Mouse (Mus musculus): ENCODE data around the gene Car10.
"Not testable (repeated sequence)": the region's sequence is repeated elsewhere in the genome, so short reads cannot be mapped to it uniquely, and the experiment has no call there.

Gene Car10

DNA sequence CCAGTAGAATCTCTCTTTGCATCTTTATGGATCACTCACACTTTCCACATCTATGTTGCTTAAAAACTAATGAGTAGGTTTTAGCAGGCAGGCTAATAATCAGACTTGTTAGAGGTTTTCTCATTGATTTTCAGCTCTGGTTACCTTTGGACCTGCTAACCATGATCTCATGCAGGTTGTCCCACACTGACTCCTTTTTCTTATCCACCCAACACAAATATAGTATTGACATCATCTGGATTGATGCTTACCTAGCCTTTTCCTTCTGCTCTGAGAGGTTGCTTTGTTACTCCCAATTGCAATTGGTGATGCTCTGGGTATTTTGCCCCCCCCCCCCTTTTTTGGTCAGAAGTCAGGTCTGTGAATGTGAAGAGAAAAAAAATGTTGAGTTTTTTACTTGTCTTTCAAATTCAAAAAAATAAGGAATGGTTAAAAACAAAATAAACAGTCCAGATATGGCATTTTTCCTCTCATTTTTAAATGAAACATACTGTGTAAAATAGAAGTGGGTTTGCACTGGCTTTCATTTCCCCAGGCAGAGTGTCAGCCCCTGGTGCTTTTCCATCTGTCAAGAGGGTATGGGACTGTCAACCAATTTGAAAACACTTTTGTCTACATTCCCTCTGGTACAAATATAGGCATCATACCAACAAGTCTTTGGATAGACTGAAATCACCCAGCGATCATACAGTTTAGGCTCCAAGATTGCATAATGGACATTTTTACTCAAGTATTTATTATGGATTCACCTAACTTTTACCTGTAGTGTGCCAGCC is 75.9 kb downstream of the Car10 start:
- DNase-seq = no peak

DNA sequence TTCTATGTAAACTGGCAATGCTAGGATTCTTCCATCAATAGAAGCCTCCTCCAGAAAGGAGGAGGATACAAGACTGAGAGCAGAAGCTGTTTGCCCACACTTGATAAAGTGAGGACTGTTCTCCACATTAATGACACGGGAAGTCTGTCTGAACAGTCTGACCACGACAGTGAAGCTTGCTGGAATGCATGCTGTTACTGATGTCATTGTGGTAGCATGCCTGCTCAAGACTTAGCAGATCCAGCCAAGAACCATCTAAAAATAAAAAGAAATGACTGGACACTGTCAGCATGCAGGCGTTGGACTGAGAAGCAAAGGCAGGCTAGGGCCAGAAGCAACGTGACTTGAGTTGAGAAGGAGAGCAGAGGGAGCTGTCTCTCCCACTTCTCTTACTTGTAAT is 87.6 kb downstream of the Car10 start:
- no peak for DNase-seq

DNA sequence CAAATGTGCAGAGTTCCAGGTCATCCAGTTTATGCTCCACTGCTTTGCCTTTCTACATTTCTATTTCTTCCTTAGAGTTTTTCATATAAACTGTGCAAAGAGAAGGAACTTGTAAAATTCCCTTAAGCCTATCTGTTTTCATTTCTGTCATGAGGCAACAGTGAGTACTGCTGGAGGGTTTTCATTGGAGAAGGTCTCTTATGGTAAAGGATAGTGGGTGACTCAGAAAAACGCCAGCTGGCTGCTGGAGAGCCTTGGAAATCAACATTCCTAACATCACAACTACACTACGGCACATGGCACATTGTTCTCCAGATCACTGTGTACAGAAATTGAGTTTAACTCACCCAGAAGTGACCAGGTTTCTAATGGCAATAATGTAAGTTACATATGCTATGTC is 88.3 kb downstream of the Car10 start:
- DNase-seq = no peak

DNA sequence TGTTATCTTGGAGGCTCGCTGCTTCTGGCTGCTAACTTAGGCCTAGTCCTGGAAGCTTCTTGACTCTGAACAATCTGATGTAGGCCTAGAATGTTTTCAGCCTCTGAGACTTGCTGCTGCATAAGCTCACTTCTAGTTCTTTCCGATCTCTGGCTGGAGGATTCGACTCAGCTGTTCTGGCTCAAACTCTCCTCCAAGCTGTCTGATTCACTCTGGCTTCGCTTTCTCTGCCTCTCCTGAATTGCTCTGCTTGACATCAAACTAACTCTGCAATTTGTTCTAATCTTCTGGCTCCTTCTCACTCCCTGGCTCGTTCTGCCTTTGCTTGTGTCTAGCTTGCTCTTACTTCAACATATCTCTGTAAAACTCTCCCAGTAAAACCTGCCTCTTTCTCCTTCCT is 90.8 kb downstream of the Car10 start:
- no peak for DNase-seq

DNA sequence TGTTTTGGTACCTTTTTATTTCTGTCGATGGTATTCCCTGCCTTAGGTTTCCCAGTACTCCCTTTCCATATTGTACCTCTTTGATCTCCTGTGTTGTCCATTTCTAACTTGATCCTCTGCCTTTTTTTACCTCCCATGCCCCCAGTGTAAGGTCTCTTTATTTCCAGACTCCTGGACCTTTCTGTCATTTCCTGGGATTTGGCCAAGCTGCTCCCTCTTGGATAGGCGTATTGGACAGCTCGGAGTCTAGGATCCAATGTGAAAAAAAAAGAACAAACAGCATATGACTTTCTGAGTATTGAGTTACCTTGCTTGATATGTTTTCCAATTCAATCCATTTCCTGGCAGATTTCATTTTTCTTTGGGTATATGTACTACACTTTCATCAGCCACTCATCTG is 102.2 kb downstream of the Car10 start:
- no peak for DNase-seq

DNA sequence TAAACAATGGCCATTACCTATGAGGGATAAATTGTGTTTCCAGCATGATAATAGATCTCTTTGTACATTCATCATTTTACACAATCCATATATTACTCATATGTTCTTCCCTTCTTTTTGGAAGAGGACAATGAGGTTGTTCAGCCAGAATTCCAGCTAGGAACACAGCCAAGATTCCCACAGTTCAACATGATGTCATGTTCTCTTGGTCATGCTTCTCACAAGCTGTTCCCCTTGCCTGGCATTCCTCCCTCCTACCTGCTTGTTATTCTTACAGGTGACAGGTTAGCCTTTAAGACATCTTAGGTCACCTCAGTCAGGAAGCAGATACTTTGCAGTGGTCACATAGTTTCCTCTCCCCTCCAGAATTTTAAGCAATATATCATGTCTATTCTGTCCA is 119.6 kb downstream of the Car10 start:
- no peak for DNase-seq

DNA sequence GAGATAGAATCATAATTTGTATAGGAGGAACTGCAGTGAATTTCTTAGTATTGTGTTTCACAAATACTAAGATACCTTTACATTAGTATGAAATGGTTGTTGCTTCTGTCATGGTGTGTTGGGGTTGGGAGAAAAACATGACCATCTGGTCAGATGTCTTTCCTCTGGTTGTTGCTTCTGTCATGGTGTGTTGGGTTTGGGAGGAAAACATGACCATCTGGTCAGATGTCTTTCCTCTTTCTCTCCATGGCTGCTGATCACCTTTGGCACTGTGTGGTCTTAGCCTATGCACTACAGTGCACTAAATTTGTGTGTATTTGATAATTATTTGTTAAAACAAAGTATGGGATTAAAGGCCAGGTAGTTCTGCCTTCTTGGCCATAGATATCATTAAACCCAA is 132.2 kb downstream of the Car10 start:
- DNase-seq = no peak

DNA sequence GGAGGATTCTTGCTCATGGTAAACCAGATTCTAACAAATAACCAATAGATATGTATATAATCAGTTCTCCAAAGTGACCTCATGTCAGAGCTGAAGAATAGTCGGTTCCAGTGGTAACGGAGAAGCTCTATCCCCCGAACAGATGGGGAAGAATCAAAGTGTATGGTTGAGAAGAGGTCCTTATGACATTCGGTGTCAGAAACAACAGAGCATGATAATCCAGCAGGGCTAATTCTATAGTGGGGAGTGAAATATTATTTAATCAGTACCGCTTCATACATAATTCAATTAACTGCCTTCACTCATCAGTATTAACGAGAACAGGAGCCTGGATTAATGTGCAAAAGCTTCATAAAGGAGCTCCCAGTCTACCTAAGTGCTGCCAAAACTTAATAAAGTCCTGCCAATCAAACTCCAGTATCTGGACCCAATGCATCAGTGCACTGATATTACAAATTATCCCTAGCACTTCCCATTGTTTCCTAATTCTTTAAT is 152.0 kb downstream of the Car10 start:
- DNase-seq = no peak

DNA sequence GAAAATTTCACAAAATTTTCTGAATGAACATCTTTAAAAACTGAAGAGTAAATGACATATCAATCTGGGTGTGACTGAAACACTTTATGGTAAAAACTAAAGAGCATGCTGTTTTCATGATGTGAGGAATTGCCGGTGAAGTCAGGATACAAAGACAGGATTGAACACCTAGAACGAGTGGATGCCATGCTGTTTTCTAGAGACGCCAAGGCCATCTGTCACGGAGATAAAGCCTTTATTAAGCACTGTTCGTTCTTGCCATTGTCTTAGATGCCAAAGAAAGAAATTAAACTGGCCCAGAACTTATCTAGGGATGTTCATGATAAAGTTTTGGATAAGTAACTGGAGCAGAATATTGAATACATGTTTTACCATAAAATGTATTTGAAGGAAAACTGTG is 153.9 kb downstream of the Car10 start:
- DNase-seq = no peak

DNA sequence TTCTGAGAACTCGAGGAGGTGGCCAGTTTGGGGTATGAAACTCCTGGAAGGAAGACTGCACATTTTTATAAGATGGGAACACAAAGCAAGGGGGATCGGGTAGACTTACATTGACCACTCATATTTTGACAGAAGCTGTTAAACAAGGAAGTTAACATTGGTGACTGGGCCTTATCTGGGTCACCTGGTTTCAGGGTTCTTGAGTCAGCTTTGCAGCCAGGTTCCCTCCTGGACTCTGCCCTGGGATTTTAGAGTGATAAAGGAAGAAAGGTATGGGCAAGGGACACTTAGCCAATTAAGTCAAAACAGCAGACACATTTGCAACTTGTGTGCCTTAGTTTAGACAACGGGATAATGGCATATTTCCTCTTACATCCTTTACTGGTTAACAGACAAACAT is 166.2 kb downstream of the Car10 start:
- DNase-seq = no peak

DNA sequence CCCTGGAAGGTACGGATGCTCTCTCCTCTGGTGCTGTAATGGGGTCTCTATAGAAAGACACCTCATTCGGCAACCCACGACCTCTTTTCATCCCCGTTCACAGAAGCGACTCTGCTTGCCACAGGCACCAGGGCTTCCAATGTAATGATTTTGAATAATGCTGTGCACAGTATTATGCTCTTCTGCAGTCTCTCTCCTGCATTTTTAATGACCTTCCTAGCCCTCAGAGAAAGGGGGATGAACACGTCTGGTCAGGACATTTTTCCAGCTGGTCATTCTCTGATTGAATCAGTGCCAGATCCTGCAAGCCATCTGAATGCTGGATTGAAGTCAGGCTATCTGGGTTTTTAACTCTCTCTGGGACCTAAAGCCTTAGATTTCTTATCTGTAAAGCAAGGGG is 174.2 kb downstream of the Car10 start:
- DNase-seq = no peak

DNA sequence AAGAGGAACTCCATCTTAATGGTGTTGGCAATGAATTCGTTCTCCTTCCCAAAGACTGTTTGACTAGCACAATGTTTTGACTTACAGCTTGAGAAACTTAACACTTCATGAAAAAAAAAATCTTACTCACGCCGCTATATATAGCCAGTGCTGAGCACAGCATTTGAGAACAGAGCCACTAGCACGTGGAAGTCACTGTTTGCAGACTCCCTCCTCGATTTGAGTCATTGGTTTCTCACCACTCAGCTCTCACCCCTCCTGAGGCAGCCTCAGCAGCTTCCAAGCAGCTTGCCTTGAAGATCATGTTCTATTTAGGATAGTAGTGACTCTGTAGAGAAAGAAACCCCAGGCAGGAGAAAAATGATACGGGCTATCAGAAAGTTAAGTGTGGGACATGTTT is 176.1 kb downstream of the Car10 start:
- no peak for DNase-seq

DNA sequence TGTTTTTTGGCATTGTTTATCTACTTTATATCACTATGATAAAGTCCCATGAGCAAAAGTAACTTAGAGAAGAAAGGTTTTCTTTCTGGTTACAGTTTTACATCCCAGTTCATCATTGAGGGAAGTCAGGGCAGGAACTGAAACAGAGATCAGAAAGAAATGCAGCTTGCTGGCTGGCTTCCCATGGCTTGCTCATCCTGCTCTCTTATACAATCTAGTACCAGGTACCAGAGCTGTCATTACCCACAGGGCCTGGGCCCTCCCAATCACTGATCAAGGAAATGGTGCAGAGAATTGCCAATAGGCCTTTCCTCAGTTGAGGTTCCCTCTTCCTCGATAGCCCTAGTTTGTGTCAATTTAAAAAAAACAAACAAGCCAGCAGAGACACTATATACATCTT is 195.8 kb downstream of the Car10 start:
- DNase-seq = no peak

DNA sequence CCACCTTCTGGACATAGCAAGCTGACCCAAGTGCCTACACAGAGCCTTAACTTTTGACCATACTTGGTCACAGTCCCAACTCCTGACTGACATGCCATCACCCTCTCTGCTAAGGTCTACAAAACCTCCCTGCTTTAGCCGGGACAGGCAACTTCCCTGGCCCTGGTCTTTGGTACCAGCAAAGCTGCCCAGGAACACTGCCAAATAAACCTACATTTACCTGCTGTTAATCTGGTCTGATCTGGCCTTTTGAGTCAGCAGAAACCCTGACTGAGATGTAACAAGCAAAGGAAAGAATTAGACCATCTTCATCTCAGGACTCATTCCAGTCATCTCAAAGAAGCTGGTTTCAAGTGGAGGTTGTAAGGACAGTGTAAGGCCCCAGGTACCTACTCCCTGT is 212.2 kb downstream of the Car10 start:
- DNase-seq = no peak

DNA sequence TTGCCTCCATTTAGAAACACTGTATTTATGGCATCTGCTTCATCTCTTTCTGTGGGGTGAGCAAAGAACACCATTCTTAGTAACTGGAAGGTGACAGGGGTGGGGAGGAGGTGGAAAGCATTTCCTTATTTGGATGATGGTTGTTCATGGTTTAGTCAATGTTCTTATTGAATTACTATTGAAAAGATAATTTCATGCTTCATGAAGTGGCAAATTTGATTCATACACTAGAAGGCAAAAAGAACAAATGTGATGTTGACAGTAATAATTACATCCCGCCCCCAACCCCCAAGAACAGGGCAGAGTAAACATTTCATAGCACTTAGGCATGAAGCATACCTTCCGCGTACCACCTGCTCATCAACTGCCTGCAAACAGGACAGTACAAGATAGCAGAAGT is 239.9 kb downstream of the Car10 start:
- DNase-seq = no peak

DNA sequence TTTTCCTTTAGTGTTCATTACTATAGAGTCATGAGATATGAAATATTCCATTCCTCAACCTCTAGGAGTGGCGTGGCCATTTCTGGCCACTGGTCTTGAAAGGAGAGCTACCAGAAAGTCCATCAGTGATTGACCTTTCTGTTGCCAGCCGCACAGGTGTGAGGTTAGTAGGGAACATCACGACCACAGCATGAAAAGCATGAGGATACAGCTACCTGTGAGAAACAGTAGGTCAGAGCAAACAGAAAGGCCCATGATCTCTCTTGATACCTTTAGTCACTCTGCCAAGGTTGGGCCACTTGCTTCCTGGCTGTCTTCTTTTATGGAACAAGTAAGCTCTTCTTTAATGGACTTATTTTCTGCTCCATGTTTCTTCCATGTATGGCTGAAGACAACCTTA is 246.1 kb downstream of the Car10 start:
- no peak for DNase-seq

DNA sequence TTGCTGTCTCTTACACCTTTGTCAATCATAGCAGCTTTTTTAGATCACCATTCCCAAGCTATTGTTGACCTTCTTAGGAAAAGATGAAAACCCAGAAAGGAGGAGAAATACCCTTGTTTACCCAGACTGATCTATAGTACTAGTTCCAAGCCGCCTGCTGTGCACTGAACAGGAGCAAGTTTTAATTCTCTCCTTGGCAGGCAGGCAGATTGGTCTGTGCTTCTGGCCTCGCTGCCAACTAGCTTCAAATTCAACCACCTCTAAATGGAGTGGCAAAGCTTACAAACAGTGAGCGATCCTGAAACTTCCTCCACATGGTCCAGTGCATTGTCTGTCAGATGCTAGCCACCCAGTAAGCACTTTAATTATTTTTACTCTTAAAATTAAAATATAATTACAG is 247.0 kb downstream of the Car10 start:
- DNase-seq = no peak

DNA sequence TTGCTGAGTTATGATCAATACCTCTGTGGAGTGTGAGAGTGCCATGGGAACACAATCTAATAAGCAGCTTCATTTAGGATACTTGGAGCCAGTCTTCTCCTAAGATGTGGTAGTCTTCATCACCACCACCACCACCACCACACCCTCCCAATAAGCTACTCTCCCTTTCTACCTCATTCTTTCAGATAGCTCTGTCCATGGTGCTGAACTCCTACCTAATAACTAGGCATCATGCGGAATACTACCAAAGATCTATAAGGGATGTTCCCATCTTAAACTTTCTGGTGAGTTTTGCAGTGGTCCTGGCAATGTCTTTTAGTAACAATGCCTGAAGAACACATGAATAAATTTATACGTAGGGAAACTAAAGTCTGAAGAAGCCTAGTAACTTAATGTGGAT is 263.7 kb downstream of the Car10 start:
- no peak for DNase-seq

DNA sequence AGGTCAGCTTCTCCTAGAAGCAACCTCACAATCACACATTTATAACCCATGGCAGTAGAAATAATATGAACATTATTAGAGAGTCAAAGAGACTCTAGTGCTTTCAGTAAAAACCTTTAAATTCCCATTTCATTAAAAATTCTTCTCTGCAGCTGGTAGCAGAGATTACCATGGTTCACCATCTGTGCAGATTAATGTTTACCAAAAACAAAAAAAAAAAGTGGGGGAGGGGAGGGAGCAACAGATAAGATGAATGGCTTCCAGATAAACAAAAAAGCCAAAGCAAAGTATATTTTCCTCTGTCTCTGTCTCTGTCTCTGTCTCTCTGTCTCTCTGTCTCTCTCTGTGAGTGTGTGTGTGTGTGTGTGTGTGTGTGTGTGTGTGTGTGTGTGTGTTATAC is 266.3 kb downstream of the Car10 start:
- no peak for DNase-seq

DNA sequence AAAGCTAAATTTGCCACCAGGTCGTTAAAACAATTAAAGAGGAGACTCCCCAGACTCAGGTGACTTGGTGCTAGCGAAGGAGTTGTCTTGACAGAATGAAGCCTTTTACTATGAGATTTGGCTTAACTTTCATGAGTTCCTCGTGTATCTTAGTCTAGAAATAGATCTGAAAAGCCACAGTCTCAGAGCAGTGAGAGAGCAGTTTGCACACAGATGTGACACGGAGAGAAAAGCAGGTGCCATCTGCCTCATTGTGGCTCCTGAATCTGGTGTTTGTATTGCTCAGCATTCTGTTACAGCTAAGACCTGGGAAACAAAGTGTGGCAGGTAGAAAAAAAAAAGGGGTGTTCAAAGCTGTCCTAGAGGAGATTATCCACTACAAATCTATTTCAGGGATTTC is 269.4 kb downstream of the Car10 start:
- no peak for DNase-seq

DNA sequence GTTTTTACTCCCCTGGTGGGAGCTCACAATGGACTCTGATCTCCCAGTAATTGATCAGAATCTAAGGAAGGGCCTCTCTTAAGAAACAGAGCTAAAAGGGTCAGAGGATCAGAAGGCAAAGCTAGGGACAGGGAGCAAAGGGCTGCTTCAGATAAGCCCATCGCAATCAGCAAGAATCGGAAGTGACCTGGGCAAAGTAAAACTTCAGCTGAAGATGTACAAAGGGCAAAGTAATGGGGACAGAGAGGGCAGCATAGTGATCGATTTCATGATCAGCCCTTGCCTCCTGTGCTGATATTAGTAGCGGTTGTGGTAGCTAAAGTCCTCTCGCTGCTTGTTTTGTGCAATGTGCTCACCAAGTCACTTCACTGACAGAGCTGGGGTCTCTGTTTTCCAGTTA is 269.9 kb downstream of the Car10 start:
- DNase-seq = no peak

DNA sequence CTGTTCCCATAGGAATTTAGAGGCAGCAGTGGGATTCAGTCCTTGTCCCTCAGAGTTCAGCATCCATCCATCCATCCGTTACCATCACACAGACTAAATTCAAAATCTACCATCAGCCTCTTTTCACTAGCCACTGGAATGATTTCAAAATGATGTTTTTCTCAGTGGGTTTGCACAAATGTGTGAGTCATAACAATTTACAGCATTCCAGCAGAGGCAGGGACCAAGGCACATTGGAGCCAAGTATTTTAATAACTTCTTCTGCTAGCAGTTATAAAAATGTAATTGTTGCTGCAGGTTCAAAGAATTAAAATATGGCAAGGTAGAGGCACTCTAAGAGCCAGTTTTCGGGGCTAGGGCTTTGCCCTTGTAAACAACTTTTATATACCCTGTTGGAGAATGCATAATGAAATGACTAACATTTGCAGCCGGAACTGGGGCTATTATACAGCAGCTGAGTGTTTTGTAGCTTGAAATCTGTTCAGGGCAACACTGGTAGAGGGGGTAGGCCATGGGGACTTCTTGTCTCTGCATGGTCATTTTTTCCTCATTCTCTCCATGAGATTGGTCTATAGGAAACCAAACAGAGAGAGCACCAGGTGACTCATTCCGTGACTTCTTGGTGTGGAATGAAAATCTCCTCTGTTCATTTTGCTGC is 276.0 kb downstream of the Car10 start:
- no peak for DNase-seq

DNA sequence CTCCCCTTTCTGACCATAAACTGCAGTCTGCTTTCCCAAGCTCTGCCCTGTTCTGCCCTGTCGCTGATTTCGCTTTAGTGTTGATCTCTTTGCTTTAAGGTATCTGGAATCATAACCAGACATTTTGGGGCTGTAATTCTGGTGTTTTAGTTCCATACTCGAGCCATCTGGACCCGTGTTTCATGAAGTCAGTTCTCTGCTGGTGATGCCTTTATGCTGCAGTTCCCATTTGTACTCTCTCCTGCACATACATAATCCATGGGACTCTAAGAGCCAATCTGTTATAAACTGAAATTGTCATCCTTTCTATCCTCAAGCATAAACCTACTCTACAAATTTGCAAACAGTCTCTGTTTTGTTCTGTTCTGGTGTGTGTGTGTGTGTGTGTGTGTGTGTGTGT is 293.3 kb downstream of the Car10 start:
- DNase-seq = no peak

DNA sequence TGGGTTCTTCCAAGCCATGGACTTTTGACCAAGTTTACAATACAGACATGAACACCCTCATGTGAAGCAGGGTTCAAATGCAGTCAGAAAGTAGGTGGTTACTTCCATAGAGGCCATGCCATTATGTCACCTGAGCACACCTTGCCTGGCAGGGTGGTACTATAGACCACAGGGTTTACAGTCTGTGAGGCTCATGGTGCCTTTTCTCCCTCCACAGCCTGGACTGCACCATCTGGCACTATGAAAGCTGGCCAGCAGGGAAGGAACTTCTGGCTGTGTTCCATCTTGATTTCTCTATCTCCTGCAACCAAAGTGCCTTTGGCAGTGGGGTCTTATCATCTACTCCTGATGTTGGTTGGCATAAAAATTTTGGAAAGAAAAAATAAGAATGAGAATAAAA is 295.5 kb downstream of the Car10 start:
- DNase-seq = not testable (repeated sequence)

DNA sequence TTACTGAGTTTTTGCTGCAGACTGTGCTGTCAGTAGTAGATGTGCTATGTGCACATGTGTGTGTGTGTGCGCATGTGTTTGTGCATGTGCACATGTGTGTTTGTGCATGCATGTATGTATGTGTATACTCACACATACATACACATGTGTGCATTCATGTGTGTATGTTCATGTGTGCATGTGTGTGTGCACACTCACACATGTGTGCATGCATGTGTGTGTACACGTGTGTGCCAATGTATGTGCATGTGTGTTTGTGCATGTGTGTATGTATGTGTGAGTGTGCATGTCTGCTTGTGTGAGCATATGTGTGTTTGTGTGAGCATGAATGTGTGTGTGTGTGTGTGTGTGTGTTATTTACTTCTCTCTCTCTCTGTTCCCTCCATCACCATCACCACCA is 298.5 kb downstream of the Car10 start:
- no peak for DNase-seq
